8 mouse cellular contexts compared by ENCODE assay signal in genomic region chr13:78200991-78201870, GRCm38 (mm10). TPM values are rescaled to one million over a fixed set of nuclear protein-coding genes. Genes with fewer than 3 reads are reported as not detected.
DNase-seq lines count a peak whose midpoint lies in the region; ATAC-seq and TF ChIP-seq lines count a peak whose summit lies in the region.

No protein-coding gene starts in this region.

- H3K36me3 ChIP-seq in embryonic facial prominence, embryonic 14.5 days (ENCODE audit: control insufficient read depth, insufficient read depth, low read length): no peaks in the 10 kb centered on the region
- H3K36me3 ChIP-seq in heart, embryonic 10.5 days: no peaks in the 10 kb centered on the region
- no peaks in the 10 kb centered on the region for H3K36me3 ChIP-seq in kidney, embryonic 15.5 days
- H3K36me3 ChIP-seq in myocyte (ENCODE audit: control insufficient read depth, insufficient read depth): no peaks in the 10 kb centered on the region
- H3K36me3 ChIP-seq in testis, adult 2 months (ENCODE audit: control insufficient read depth, insufficient read depth, low read length): no peaks in the 10 kb centered on the region

- H3K79me2 ChIP-seq in myocyte (ENCODE audit: control insufficient read depth, insufficient read depth): peaks cover 24% of the 10 kb centered on the region

- H3K27me3 ChIP-seq in embryonic facial prominence, embryonic 14.5 days (replicated peaks; ENCODE audit: control insufficient read depth, insufficient read depth, low read length): peaks cover 12% of the 10 kb centered on the region
- peaks cover 21% of the 10 kb centered on the region; the same call in 1 of the 2 replicates for H3K27me3 ChIP-seq in heart, embryonic 10.5 days (ENCODE audit: insufficient read depth, poor library complexity, severe bottlenecking)
- 0 out of 2 replicates have a peak, but pooled peaks cover 3% of the 10 kb centered on the region for H3K27me3 ChIP-seq in kidney, embryonic 15.5 days
- no peaks in the 10 kb centered on the region for H3K27me3 ChIP-seq in myocyte (ENCODE audit: control insufficient read depth, insufficient read depth, insufficient read length)
- H3K27me3 ChIP-seq in testis, adult 2 months (ENCODE audit: control insufficient read depth, insufficient read depth, low read length): no peaks in the 10 kb centered on the region; the same call in none of the 2 replicates

- peak; percentile 55 for TF ChIP-seq POLR2A in myocyte (IDR thresholded peaks at IDR 0.05; ENCODE audit: insufficient read length, low read depth)
- TF ChIP-seq POLR2A in testis, adult 2 months (IDR thresholded peaks at IDR 0.05; ENCODE audit: control insufficient read depth, low read depth, low read length): no peak

- WGBS in embryonic facial prominence, embryonic 14.5 days: under 1% methylated on average over 25 of the region's 30 CpGs
- 1% methylated on average over 28 of the region's 30 CpGs for WGBS in heart, embryonic 10.5 days
- under 1% methylated on average over 30 of the region's 30 CpGs for WGBS in kidney, embryonic 15.5 days

- H3K9me3 ChIP-seq in embryonic facial prominence, embryonic 14.5 days (ENCODE audit: control insufficient read depth, low read length): no peaks in the 10 kb centered on the region
- H3K9me3 ChIP-seq in heart, embryonic 10.5 days: no peaks in the 10 kb centered on the region
- H3K9me3 ChIP-seq in kidney, embryonic 15.5 days (replicated peaks): no peaks in the 10 kb centered on the region

- H3K4me2 ChIP-seq in embryonic facial prominence, embryonic 14.5 days (ENCODE audit: low read depth, low read length): peak overlapping the region; percentile 85
- peak overlapping the region; percentile 85 for H3K4me2 ChIP-seq in kidney, embryonic 15.5 days
- H3K4me2 ChIP-seq in myocyte (ENCODE audit: low read depth): peak overlapping the region; percentile 100

- 0 out of 2 replicates have a peak, but pooled peaks cover 3% of the 10 kb centered on the region for H3K4me1 ChIP-seq in embryonic facial prominence, embryonic 14.5 days (ENCODE audit: control insufficient read depth, insufficient read depth, low read length)
- H3K4me1 ChIP-seq in heart, embryonic 10.5 days: peaks cover 12% of the 10 kb centered on the region
- peaks cover 18% of the 10 kb centered on the region for H3K4me1 ChIP-seq in kidney, embryonic 15.5 days
- peaks cover 6% of the 10 kb centered on the region for H3K4me1 ChIP-seq in testis, adult 2 months (ENCODE audit: control insufficient read depth, insufficient read depth, low read length)

- peak overlapping the region; percentile 79; the same call in 1 of the 2 replicates for H3K9ac ChIP-seq in embryonic facial prominence, embryonic 14.5 days (ENCODE audit: low read depth, low read length)
- H3K9ac ChIP-seq in kidney, embryonic 15.5 days: no peak overlapping the region; the same call in 1 of the 2 replicates

- TF ChIP-seq CTCF in testis, adult 2 months (IDR thresholded peaks at IDR 0.05; ENCODE audit: control insufficient read depth, insufficient read depth, insufficient replicate concordance, low read depth, low read length): peak; percentile 50; the same call in 1 of the 2 replicates

- DNase-seq in 416B (ENCODE audit: low read depth) (peak; percentile 90), liver (peak; percentile 74)
- DNase-seq in adrenal gland, postnatal 4 days (ENCODE audit: low spot score in 2 of 2): peak; percentile 58 to 74
- peak; percentile 96 for DNase-seq in embryonic facial prominence, embryonic 14.5 days (ENCODE audit: low spot score)
- peak; percentile 92 for DNase-seq in heart, embryonic 10.5 days (ENCODE audit: low spot score)

- peak overlapping the region; percentile 52 for H3ac ChIP-seq in myocyte (ENCODE audit: control insufficient read depth, insufficient read length)

- peak overlapping the region; percentile 91 for H3K27ac ChIP-seq in embryonic facial prominence, embryonic 14.5 days (replicated peaks; ENCODE audit: low read depth, low read length)
- peak overlapping the region; percentile 91 for H3K27ac ChIP-seq in heart, embryonic 10.5 days
- peak overlapping the region; percentile 94 for H3K27ac ChIP-seq in kidney, embryonic 15.5 days
- H3K27ac ChIP-seq in testis, adult 2 months (ENCODE audit: control insufficient read depth, insufficient read depth, low read depth, low read length): no peak overlapping the region

- ATAC-seq in embryonic facial prominence, embryonic 14.5 days (ENCODE audit: low read depth): peak; percentile 68
- peak; percentile 54 for ATAC-seq in kidney, embryonic 15.5 days (replicated peaks; ENCODE audit: low FRiP score)

- peak overlapping the region; percentile 81 for H3K4me3 ChIP-seq in embryonic facial prominence, embryonic 14.5 days (ENCODE audit: low read depth, low read length)
- peak overlapping the region; percentile 77 for H3K4me3 ChIP-seq in heart, embryonic 10.5 days
- H3K4me3 ChIP-seq in kidney, embryonic 15.5 days (replicated peaks): peak overlapping the region; percentile 86
- H3K4me3 ChIP-seq in myocyte: peak overlapping the region; percentile 78
- H3K4me3 ChIP-seq in testis, adult 2 months (ENCODE audit: control insufficient read depth, low read depth, low read length): no peak overlapping the region

TF ChIP-seq in myocyte, 11 proteins besides CTCF, POLR2A, EP300 and RAD21:
- no peak for TF ChIP-seq USF1 (IDR thresholded peaks at IDR 0.05; ENCODE audit: low read depth)
- peak; percentile 90 for TF ChIP-seq POLR2AphosphoS2 (IDR thresholded peaks at IDR 0.05; ENCODE audit: insufficient read length, low read depth)

RNA-seq across cellular contexts. Expression of gene Nr2f1, which starts 1.7 kb away (rescaled TPM):
- total RNA-seq in adrenal gland, postnatal 4 days (2021): 10 to 100 TPM; 29.4 to 29.5 TPM
- 17.9 and 19.4 TPM in 2 replicates for polyA plus RNA-seq in embryonic facial prominence, embryonic 14.5 days (2014; fragmentation: Nextera tagmentation; extraction: Ambion mirVana)
- 6.0 and 13.8 TPM in 2 replicates for polyA plus RNA-seq in heart, embryonic 10.5 days (2016; fragmentation: Nextera tagmentation; extraction: Ambion mirVana)
- 15.1 and 18.1 TPM in 2 replicates for polyA plus RNA-seq in kidney, embryonic 15.5 days (2015; fragmentation: Nextera tagmentation; extraction: Ambion mirVana)
- polyA plus RNA-seq in myocyte (2012; fragmentation: generic; extraction: Trizol): 5.8 TPM
- 0.14 and 0.69 TPM in 2 replicates for polyA plus RNA-seq in testis, adult 2 months (2012; rRNA removed)
